Mouse (Mus musculus) adrenal gland, adult 18-20 months (tissue): Measurements from ENCODE around the gene Odf3l1. TPM values are rescaled to one million over a fixed set of nuclear protein-coding genes. Genes with fewer than 3 reads are reported as not detected.
"Not testable (repeated sequence)": the region's sequence is repeated elsewhere in the genome, so short reads cannot be mapped to it uniquely, and the experiment has no call there.

Source experiments
- DNase-seq, 2 experiments: peaks; one replicate each; pipeline ENCODE4 v3.0.0; 2021 to 2022; ENCODE audit warnings: low spot score in 2 of 2
- long read RNA-seq, 2 experiments: library from polyadenylated mRNA; stranded (forward); transcript quantifications; one replicate each; pipeline ENCODE4 v2.0.0; 2021
- total RNA-seq, 2 experiments: library from RNA; stranded (reverse); gene quantifications; 1 replicate in 1 of 2; 2 replicates in 1 of 2; pipeline ENCODE4 v1.2.3; 2021

The Odf3l1 gene
- total RNA-seq = 1 to 10 TPM in 1 of 2 experiments, under 1 TPM in 1; 0.66 to 6.0 TPM
- long read RNA-seq, experiment 1, partial matches to known transcripts = 0 of 3 reads
- long read RNA-seq, experiment 1, other reads (novel, unspliced or antisense) = 3 of 3 reads
- long read RNA-seq, experiment 2 = 0 reads

DNA sequence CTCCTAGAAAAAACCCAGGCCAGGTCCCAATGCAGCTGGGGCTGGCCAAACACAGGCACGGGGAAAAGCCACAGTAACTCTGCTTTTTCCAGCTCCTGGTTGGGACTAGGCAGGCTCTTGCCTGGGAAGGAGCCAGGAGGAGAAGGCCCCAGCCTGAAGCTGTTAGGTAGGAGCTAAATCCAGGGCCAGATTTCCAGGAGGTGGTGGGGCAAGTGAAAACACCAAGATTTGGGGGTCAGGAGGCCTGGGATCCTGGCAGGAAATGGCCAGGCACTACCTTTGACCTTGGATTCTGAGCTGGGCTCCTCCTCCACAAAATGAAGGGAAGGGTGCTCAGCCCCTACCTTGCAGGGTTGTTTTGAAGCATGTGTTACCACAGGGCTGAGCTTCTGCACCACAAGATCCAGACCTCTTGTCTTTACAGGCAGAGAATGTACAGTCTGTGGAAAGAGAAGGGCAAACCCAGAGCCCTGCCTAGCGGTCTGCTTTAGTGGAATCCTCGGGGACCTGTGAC is at the start of gene Odf3l1:
TSS of gene Odf3l1 (minus strand) at position 464 of the 514 bp plus-strand sequence.
- no peak for DNase-seq

DNA sequence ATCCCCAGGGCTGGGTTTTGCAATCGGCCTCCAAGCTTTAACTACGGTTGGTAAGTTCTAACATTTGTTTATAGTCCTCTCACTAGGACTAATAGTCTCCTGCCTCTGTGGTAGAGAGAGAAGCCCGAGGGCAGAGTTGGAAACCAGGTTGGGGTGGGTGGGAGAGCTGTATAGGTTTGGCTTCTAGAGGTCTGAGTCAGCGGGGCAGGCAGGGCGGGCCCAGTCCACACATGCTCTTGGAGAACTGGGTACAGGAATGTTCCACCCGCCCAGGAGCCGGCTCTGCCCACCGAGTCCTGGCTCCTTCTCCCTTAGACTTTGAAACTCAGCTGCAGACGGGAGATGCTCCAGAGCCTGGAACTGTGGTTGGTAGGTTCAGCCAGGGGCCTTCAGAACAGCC is 49.5 kb upstream of the Odf3l1 start:
- no peak for DNase-seq

DNA sequence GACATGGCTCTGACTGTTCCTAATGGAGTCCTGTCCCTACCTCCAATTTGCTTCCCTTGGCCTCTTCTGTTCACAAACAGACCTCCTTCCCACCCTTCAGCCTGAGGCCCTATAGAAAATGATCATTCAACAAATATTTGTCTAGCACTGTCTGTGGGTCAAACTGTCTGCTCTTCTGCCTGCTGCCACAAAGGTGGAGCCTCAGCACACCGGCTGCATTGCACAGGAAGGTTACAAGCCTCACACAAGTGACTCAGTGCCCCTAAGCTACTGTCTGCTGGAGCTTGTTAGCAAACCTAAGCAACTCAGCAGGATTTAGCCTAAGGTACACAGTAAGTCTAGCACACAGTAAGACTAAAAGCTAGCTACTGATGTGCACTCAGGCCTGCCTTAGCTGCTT is 46.5 kb upstream of the Odf3l1 start:
- no peak for DNase-seq

DNA sequence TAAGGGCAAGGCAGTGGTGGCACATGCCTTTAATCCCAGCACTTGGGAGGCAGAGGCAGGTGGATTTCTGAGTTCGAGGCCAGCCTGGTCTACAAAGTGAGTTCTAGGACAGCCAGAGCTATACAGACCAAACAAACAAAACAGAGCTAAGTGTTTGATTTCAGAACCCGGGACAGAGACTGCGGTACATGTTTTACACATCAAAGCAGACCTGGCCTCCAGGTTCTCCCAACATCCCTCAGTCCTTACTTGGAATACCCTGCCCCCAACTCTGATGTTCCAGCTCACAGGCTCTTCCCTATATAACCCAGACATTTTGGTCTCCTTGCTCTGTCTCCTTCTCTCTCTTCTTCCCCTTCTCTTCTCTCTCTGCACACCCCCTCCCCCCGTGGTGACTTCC is 45.5 kb upstream of the Odf3l1 start:
- DNase-seq = not testable (repeated sequence)

GRCm38 (mm10) chr9:56907549-56907948 is 43.1 kb upstream of the Odf3l1 start:
- DNase-seq = no peak

DNA sequence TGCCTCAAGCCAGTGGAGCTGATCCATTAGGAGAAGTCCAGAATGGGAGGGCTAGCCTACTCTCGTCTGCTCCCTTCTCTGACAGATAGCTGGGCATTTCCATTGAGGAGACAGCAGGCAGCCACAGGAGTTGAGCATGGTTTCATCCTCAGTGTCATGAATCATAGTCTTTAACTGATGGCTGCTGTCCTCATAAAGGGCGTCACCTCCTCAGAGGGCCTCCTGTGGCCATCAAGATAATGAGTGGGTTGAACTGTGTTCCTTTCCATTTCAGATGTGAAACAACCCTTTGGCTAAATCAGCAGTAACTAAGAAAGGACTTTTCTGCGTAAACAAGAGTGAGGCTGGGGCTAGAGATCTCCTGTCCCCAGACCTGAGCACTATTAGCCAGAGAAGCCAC is 39.2 kb upstream of the Odf3l1 start:
- no peak for DNase-seq

DNA sequence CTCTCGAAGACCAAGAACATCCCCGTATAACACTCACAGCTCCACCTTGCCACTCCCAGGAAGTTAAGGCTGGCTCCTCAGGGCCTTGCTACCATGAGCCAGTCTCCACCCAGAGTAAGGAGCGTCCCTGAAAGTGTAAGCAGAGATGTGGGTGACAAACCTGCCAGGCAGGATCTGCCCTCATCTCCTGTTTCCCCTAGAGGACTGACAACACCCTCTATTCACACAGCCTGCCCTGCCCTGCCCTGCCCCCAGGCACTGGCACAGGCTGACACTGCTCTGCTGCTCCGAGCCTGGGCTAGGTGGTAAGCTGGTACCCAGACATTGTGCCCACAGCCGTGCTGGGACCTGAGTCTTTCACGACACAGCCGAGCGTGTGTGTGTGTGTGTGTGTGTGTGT is 36.7 kb upstream of the Odf3l1 start:
- no peak for DNase-seq

- no peak for DNase-seq
Measured at GRCm38 (mm10) chr9:56900571-56900970, 36.1 kb upstream of the Odf3l1 start.

- no peak for DNase-seq
Measured at GRCm38 (mm10) chr9:56900060-56900459, 35.6 kb upstream of the Odf3l1 start.

DNA sequence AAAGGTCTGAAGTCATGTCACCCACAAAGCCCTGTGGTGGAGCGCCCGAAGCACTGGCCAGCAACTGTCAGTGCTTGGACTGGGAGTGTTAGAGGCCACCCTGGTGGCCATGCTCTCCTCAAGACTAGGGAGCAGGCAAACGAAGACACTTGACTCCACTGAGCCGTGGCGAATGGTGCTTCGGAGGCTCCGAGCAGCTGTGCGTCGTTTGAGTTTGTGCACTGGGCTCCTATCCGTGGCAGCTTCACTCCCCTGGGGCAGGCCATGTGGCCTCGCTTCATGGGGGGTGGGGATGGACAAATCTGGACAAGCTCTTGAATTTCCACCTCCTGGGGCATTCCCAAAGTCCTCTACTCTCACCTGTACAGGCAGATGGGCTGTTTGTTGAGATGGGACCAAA is 34.9 kb upstream of the Odf3l1 start:
- DNase-seq = no peak

GRCm38 (mm10) chr9:56896779-56897178 is 32.3 kb upstream of the Odf3l1 start:
- DNase-seq = no peak

DNA sequence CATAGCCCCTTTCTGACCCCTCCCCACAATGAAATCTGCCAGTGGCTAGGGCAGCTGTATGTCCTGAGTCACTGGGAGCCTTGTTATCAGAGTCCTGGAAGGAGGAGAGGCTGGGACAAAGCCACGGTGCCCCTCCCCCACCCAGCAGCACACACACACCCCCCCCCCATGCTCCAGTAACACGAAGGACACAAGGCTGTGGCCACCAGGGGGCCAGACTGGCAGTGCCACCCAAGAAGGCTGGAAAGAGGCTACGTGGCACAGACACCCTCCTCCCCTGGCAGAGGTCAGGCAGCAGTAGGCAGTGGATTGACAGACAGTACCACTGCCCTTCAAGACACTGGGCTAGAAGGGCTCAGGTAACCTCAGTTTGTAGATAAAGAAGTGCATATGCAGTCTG is 29.5 kb upstream of the Odf3l1 start:
- DNase-seq = no peak

GRCm38 (mm10) chr9:56893313-56893712 is 28.8 kb upstream of the Odf3l1 start:
- no peak for DNase-seq

DNA sequence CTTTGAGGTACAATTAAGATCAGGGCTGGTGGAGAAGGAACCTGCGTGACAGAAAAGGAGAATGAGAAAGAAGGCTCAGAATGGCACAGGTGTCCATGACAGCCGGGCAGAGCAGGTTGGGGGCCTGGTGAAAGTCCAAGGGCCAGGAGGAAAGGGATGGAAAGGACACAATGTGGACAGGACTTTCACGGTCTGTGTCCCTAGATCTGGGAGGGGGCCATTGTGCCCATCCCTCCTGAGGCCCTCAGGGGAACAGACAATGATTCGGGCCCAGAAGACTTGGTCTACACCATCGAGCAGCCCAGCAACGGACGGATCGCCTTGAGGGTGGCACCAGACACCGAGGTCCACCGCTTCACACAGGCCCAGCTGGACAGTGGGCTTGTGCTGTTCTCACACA is 27.6 kb upstream of the Odf3l1 start:
- DNase-seq = no peak

DNA sequence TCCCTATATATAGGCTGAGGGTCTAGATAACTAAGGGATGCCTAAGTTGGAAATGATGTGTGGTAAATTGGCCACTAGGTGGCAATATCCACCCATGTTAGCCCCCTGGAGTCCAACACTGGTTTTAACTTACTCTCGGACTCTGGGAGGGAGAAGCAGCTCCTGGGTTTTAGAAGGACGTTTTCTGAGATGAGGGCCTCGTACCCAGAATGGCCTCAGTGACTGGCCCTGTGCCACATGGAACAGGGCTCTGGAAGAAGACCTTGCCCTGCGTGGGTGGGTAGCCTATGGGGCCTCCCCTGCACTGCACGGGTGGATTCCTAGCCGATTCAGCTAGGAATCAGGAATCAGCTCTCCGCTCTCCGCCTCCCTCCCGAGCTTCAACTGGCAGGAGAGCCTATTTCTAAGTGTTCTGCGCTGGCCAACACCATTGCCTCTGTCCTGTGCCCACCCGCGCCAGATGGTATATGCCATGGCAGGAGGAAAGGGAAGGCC is 27.1 kb upstream of the Odf3l1 start:
- peak; percentile 52 to 67 for DNase-seq

DNA sequence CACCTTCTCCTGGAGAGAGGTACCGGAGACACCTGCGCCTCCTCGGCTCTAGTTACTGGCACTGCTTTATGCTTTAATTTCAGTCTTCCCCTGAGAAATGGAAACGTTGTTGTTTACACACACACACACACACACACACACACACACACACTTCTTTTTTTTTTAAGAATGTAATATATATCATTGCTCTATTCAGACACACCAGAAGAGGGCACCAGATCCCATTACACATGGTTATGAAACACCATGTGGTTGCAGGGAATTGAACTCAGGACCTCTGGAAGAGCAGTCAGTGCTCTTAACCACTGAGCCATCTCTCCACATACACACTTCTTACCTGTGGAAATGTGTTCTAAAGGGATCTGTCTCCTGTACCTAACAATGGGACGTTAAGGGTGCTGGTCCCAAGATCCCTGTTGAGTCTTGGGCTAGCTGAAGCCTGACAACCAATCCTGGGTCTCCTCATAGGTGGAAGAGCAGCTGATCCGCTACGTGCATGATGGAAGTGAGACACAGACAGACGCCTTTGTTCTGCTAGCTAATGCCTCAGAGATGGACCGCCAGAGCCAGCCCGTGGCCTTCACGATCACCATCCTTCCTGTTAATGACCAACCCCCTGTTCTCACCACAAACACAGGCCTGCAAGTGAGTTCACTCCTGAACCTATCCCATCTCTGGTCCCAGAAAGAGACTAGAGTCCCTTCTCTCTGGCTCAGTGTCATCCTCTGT is 26.2 kb upstream of the Odf3l1 start:
- DNase-seq = no peak

- peak; percentile 54 to 61 for DNase-seq
Measured at GRCm38 (mm10) chr9:56889817-56890216, 25.3 kb upstream of the Odf3l1 start.

- no peak for DNase-seq
Measured at GRCm38 (mm10) chr9:56887581-56887980, 23.1 kb upstream of the Odf3l1 start.

DNA sequence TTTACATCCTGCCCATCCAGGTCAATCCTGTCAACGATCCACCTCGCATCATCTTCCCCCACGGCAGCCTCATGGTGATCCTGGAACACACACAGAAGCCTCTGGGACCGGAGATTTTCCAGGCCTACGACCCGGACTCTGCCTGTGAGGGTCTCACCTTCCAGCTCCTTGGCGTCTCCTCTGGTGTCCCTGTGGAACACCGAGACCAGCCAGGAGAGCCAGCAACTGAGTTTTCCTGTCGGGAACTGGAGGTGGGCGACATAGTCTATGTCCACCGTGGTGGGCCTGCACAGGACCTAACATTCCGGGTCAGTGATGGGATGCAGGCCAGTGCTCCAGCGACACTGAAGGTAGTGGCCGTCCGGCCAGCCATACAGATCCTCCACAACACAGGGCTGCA is 22.1 kb upstream of the Odf3l1 start:
- DNase-seq = no peak

GRCm38 (mm10) chr9:56886113-56886512 is 21.6 kb upstream of the Odf3l1 start:
- no peak for DNase-seq

- no peak for DNase-seq
Measured at GRCm38 (mm10) chr9:56884328-56884727, 19.8 kb upstream of the Odf3l1 start.

GRCm38 (mm10) chr9:56883470-56883869 is 19.0 kb upstream of the Odf3l1 start:
- DNase-seq = no peak

DNA sequence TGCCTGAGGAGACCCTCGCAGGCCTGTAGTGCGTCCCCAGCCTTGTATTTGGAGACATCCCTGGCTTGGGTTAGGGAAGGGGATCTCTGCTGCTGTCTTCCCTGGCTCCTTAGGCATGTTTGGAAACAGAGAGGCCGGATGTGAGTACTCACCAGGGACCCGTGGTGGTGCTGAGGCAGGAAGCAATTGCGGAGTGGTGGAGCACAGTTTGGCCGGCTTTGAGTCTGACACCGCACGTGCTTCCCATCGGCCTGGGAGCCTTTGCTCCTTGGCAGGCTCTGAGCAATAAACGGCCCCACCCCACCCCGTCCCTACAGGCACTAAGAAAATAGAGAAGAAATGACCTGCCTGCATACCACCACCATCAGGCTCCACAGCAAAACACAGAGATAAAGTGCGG is 18.3 kb upstream of the Odf3l1 start:
- no peak for DNase-seq
